8 mouse cellular contexts compared by ENCODE assay signal in the genomic region with DNA sequence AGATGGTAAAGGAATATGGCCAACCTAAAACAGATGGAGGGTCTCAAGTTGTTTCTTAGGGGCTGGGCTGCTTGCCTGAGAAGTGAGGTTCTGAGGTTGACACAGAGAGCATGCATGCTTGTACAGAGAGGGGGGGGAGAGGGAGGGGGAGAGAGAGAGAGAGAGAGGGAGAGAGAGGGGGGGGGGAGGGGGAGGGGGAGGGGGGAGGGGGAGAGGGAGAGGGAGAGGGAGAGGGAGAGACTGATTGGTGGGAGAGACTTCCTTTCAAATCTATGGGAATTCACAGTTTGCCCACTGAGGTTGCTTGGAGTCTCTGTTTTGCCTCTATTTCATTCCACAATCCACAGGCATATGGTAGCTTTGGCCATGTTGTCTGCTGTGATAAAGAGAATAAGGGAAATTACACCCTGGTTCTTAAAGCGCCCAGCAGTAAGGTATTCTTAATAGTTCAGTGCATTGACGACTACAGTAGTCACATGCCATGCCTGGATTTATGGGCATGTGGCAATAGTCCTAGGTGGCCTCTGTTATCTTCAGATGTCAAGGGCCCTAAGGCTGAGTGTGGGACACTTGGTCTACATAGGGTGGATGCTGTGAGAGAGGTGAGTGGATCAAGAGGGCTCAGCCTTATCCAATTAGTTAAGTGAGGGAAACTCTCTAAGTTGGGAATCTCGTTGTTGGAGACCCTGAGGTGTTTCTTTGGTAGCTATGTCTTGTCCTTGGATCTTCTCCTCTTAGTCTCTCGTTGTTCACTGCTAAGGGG. TPM values are rescaled to one million over a fixed set of nuclear protein-coding genes. Genes with fewer than 3 reads are reported as not detected.
DNase-seq lines count a peak whose midpoint lies in the region; ATAC-seq and TF ChIP-seq lines count a peak whose summit lies in the region.
"Had no signal": no experiment of that assay in that cellular context is flagged by ENCODE, and none has a peak within 500 bp of the region (broad histone marks: within the 10 kb centered on the region; RNA-seq: fewer than 3 reads in every experiment).

No protein-coding gene starts in this region.

- no peaks in the 10 kb centered on the region for H3K9me3 ChIP-seq in liver, embryonic 11.5 days (ENCODE audit: control insufficient read depth, low read length)
- H3K9me3 ChIP-seq in forebrain, embryonic 13.5 days (replicated peaks) = no peaks in the 10 kb centered on the region
- H3K9me3 ChIP-seq in limb, embryonic 14.5 days (ENCODE audit: control insufficient read depth, low read length) = no peaks in the 10 kb centered on the region

- 38% methylated on average over 4 of the region's 4 CpGs for WGBS in liver, embryonic 11.5 days
- WGBS in forebrain, embryonic 13.5 days = 38% methylated on average over 4 of the region's 4 CpGs
- 41% methylated on average over 4 of the region's 4 CpGs for WGBS in limb, embryonic 14.5 days
- WGBS in kidney, adult 2 months = 58% methylated on average over 4 of the region's 4 CpGs

- no peak for TF ChIP-seq CTCF in kidney, adult 2 months (conservative IDR thresholded peaks at IDR 0.05; ENCODE audit: insufficient read depth, insufficient read length, low read depth, low read length)

- no peak for DNase-seq in liver, embryonic 11.5 days (ENCODE audit: low spot score)
- DNase-seq in liver = no peak
- DNase-seq in limb, embryonic 14.5 days (ENCODE audit: low spot score) = no peak
- peak; percentile 66 for DNase-seq in retina, postnatal 1 day
- DNase-seq in urinary bladder, postnatal 10 days (ENCODE audit: low spot score) = no peak
- no peak for DNase-seq in kidney, adult 2 months
- DNase-seq: kidney, postnatal 4 days had no signal

- no peak overlapping the region for H3K9ac ChIP-seq in liver, embryonic 11.5 days (ENCODE audit: low read depth, low read length)
- H3K9ac ChIP-seq in forebrain, embryonic 13.5 days = peak overlapping the region; percentile 78; the same call in 1 of the 2 replicates
- peak overlapping the region; percentile 80; the same call in 1 of the 2 replicates for H3K9ac ChIP-seq in limb, embryonic 14.5 days (ENCODE audit: low read depth, low read length, severe bottlenecking)

- no peak for ATAC-seq in liver, embryonic 11.5 days (replicated peaks; ENCODE audit: low FRiP score)
- no peak for ATAC-seq in forebrain, embryonic 13.5 days
- no peak for ATAC-seq in limb, embryonic 14.5 days (ENCODE audit: low FRiP score, low read depth)

- H3K27me3 ChIP-seq in liver, embryonic 11.5 days (replicated peaks; ENCODE audit: control insufficient read depth, insufficient read depth, low read length) = no peaks in the 10 kb centered on the region
- no peaks in the 10 kb centered on the region for H3K27me3 ChIP-seq in forebrain, embryonic 13.5 days
- no peaks in the 10 kb centered on the region for H3K27me3 ChIP-seq in limb, embryonic 14.5 days (ENCODE audit: control insufficient read depth, insufficient read depth, low read length)
- H3K27me3 ChIP-seq in kidney, adult 2 months (replicated peaks; ENCODE audit: control insufficient read depth, insufficient read depth, low read length) = no peaks in the 10 kb centered on the region

- no peaks in the 10 kb centered on the region for H3K36me3 ChIP-seq in liver, embryonic 11.5 days (ENCODE audit: control insufficient read depth, insufficient read depth, low read length)
- H3K36me3 ChIP-seq in forebrain, embryonic 13.5 days (ENCODE audit: poor library complexity, severe bottlenecking) = no peaks in the 10 kb centered on the region
- H3K36me3 ChIP-seq in limb, embryonic 14.5 days (ENCODE audit: control insufficient read depth, insufficient read depth, low read length) = no peaks in the 10 kb centered on the region
- no peaks in the 10 kb centered on the region for H3K36me3 ChIP-seq in kidney, adult 2 months (ENCODE audit: control insufficient read depth, insufficient read depth, low read length)

- H3K4me3 ChIP-seq in liver, embryonic 11.5 days (ENCODE audit: low read depth, low read length) = peak overlapping the region; percentile 66; the same call in 1 of the 2 replicates
- H3K4me3 ChIP-seq in forebrain, embryonic 13.5 days = peak overlapping the region; percentile 75
- peak overlapping the region; percentile 76 for H3K4me3 ChIP-seq in limb, embryonic 14.5 days (replicated peaks; ENCODE audit: low read length)
- H3K4me3 ChIP-seq in kidney, adult 2 months (ENCODE audit: insufficient read depth, low read depth, low read length) = no peak overlapping the region

- no peak overlapping the region for H3K27ac ChIP-seq in liver, embryonic 11.5 days (ENCODE audit: low read depth, low read length)
- no peak overlapping the region for H3K27ac ChIP-seq in forebrain, embryonic 13.5 days
- 0 out of 2 replicates have a peak overlapping the region, but pooled peaks have one; percentile 26 for H3K27ac ChIP-seq in limb, embryonic 14.5 days (replicated peaks; ENCODE audit: low read depth, low read length)
- no peak overlapping the region for H3K27ac ChIP-seq in kidney, adult 2 months (ENCODE audit: insufficient read depth, low read depth, low read length)

- TF ChIP-seq POLR2A in limb, embryonic 14.5 days (IDR thresholded peaks at IDR 0.05; ENCODE audit: borderline replicate concordance, extremely low read depth, insufficient read depth, insufficient read length) = no peak
- no peak for TF ChIP-seq POLR2A in kidney, adult 2 months (IDR thresholded peaks at IDR 0.05; ENCODE audit: low read depth, low read length)

- H3K4me2 ChIP-seq in liver, embryonic 11.5 days = peak overlapping the region; percentile 95
- peak overlapping the region; percentile 74 for H3K4me2 ChIP-seq in forebrain, embryonic 13.5 days
- peak overlapping the region; percentile 58 for H3K4me2 ChIP-seq in limb, embryonic 14.5 days (replicated peaks; ENCODE audit: low read depth, low read length, severe bottlenecking)

- peaks cover 15% of the 10 kb centered on the region for H3K4me1 ChIP-seq in liver, embryonic 11.5 days (replicated peaks; ENCODE audit: control insufficient read depth, insufficient read depth, low read length)
- H3K4me1 ChIP-seq in forebrain, embryonic 13.5 days = peaks cover 31% of the 10 kb centered on the region
- H3K4me1 ChIP-seq in limb, embryonic 14.5 days (ENCODE audit: control insufficient read depth, insufficient read depth, low read length) = peaks cover 12% of the 10 kb centered on the region
- no peaks in the 10 kb centered on the region; the same call in 1 of the 2 replicates for H3K4me1 ChIP-seq in kidney, adult 2 months (ENCODE audit: control insufficient read depth, insufficient read depth, low read length)

RNA-seq across cellular contexts. Expression of a gene that starts 15.4 kb away (rescaled TPM):
- polyA plus RNA-seq in liver, embryonic 11.5 days (2014; fragmentation: Nextera tagmentation; extraction: Ambion mirVana) = not detected in 2 replicates
- polyA plus RNA-seq in forebrain, embryonic 13.5 days (2015; fragmentation: Nextera tagmentation; extraction: Ambion mirVana) = not detected in 2 replicates
- 0.12 and 0.40 TPM in 2 replicates for polyA plus RNA-seq in limb, embryonic 14.5 days (2012; rRNA removed)
- 0.23 and 0.39 TPM in 2 replicates for polyA plus RNA-seq in limb, embryonic 14.5 days (2014; fragmentation: Nextera tagmentation; extraction: Ambion mirVana)
- 0.03 and 0.11 TPM in 2 replicates for polyA plus RNA-seq in kidney, adult 2 months (2012; rRNA removed)

RNA-seq across cellular contexts. Expression of a gene that starts 15.4 kb away (rescaled TPM):
- not detected in 2 replicates for polyA plus RNA-seq in liver, embryonic 11.5 days (2014; fragmentation: Nextera tagmentation; extraction: Ambion mirVana)
- polyA plus RNA-seq in forebrain, embryonic 13.5 days (2015; fragmentation: Nextera tagmentation; extraction: Ambion mirVana) = not detected in 2 replicates
- polyA plus RNA-seq in limb, embryonic 14.5 days (2012; rRNA removed) = 0.33 TPM in 1 of 2 replicates, not detected in the other
- not detected in 2 replicates for polyA plus RNA-seq in limb, embryonic 14.5 days (2014; fragmentation: Nextera tagmentation; extraction: Ambion mirVana)
- 0.23 TPM in 1 of 2 replicates, not detected in the other for polyA plus RNA-seq in kidney, adult 2 months (2012; rRNA removed)

RNA-seq across cellular contexts. Expression of a gene that starts 45.9 kb away (rescaled TPM):
- not detected in 2 replicates for polyA plus RNA-seq in liver, embryonic 11.5 days (2014; fragmentation: Nextera tagmentation; extraction: Ambion mirVana)
- not detected in 2 replicates for polyA plus RNA-seq in forebrain, embryonic 13.5 days (2015; fragmentation: Nextera tagmentation; extraction: Ambion mirVana)
- polyA plus RNA-seq in limb, embryonic 14.5 days (2012; rRNA removed) = 0.16 and 0.17 TPM in 2 replicates
- polyA plus RNA-seq in limb, embryonic 14.5 days (2014; fragmentation: Nextera tagmentation; extraction: Ambion mirVana) = 0.14 TPM in 1 of 2 replicates, not detected in the other
- polyA plus RNA-seq in kidney, adult 2 months (2012; rRNA removed) = 0.10 and 0.50 TPM in 2 replicates

RNA-seq across cellular contexts. Expression of a gene that starts 49.4 kb away (rescaled TPM):
- 4.7 and 5.3 TPM in 2 replicates for polyA plus RNA-seq in liver, embryonic 11.5 days (2014; fragmentation: Nextera tagmentation; extraction: Ambion mirVana)
- 0.17 and 0.29 TPM in 2 replicates for polyA plus RNA-seq in forebrain, embryonic 13.5 days (2015; fragmentation: Nextera tagmentation; extraction: Ambion mirVana)
- polyA plus RNA-seq in limb, embryonic 14.5 days (2012; rRNA removed) = 0.67 and 0.77 TPM in 2 replicates
- polyA plus RNA-seq in limb, embryonic 14.5 days (2014; fragmentation: Nextera tagmentation; extraction: Ambion mirVana) = 1.2 and 1.5 TPM in 2 replicates
- polyA plus RNA-seq in kidney, adult 2 months (2012; rRNA removed) = 0.45 and 1.6 TPM in 2 replicates

RNA-seq across cellular contexts. Expression of a gene that starts 52.5 kb away (rescaled TPM):
- not detected in 2 replicates for polyA plus RNA-seq in liver, embryonic 11.5 days (2014; fragmentation: Nextera tagmentation; extraction: Ambion mirVana)
- not detected in 2 replicates for polyA plus RNA-seq in forebrain, embryonic 13.5 days (2015; fragmentation: Nextera tagmentation; extraction: Ambion mirVana)
- polyA plus RNA-seq in limb, embryonic 14.5 days (2012; rRNA removed) = 0.15 TPM in 1 of 2 replicates, not detected in the other
- polyA plus RNA-seq in limb, embryonic 14.5 days (2014; fragmentation: Nextera tagmentation; extraction: Ambion mirVana) = 0.14 TPM in 1 of 2 replicates, not detected in the other
- 0.15 and 0.31 TPM in 2 replicates for polyA plus RNA-seq in kidney, adult 2 months (2012; rRNA removed)
